Mouse (Mus musculus): ENCODE measurements around the gene Hist1h2ab. TPM values are rescaled to one million over a fixed set of nuclear protein-coding genes. Genes with fewer than 3 reads are reported as not detected.
"Not testable (repeated sequence)": the region's sequence is repeated elsewhere in the genome, so short reads cannot be mapped to it uniquely, and the experiment has no call there.

Hist1h2ab gene
- 3.5 and 4.0 TPM in 2 replicates for polyA plus RNA-seq (2014; fragmentation: Nextera tagmentation; extraction: Ambion mirVana)

GRCm38 (mm10) chr13:23750839-23751477, at the start of gene Hist1h2ab:
Hist1h2ab (plus strand) TSS chr13:23751126.
- WGBS, result under 1% methylated on average over 29 of the region's 47 CpGs
- not testable (repeated sequence) for H3K27me3 ChIP-seq (ENCODE audit: control insufficient read depth, insufficient read depth, low read length); H3K36me3 ChIP-seq (ENCODE audit: control insufficient read depth, insufficient read depth, low read length); H3K9me3 ChIP-seq (ENCODE audit: control insufficient read depth, low read length)
- peak within 1 kb of the TSS; percentile 56 for H3K4me2 ChIP-seq (ENCODE audit: low read depth, low read length)
- ATAC-seq (ENCODE audit: low read depth), result peak; percentile 61
- peak within 1 kb of the TSS; percentile 35 for H3K4me3 ChIP-seq (ENCODE audit: low read depth, low read length)
- H3K27ac ChIP-seq (ENCODE audit: low read depth, low read length), result peak within 1 kb of the TSS; percentile 86
- peaks cover 13% of the 10 kb centered on the region for H3K4me1 ChIP-seq (ENCODE audit: control insufficient read depth, insufficient read depth, low read length)
- 0 out of 2 replicates have a peak within 1 kb of the TSS, but pooled peaks have one; percentile 37 for H3K9ac ChIP-seq (replicated peaks; ENCODE audit: low read depth, low read length)

GRCm38 (mm10) chr13:23702220-23702619, 48.7 kb upstream of the Hist1h2ab start:
- peaks cover 3% of the 10 kb centered on the region; the same call in 1 of the 2 replicates for H3K4me1 ChIP-seq (ENCODE audit: control insufficient read depth, insufficient read depth, low read length)
- 86% methylated on average over 4 of the region's 4 CpGs for WGBS
- H3K4me3 ChIP-seq (ENCODE audit: low read depth, low read length), result no peak overlapping the region
- no peak overlapping the region for H3K9ac ChIP-seq (replicated peaks; ENCODE audit: low read depth, low read length)
- H3K27ac ChIP-seq (ENCODE audit: low read depth, low read length), result no peak overlapping the region
- no peaks in the 10 kb centered on the region for H3K9me3 ChIP-seq (ENCODE audit: control insufficient read depth, low read length)
- no peaks in the 10 kb centered on the region for H3K27me3 ChIP-seq (ENCODE audit: control insufficient read depth, insufficient read depth, low read length)
- no peak overlapping the region for H3K4me2 ChIP-seq (ENCODE audit: low read depth, low read length)
- H3K36me3 ChIP-seq (ENCODE audit: control insufficient read depth, insufficient read depth, low read length), result no peaks in the 10 kb centered on the region
- no peak for ATAC-seq (ENCODE audit: low read depth)

DNA sequence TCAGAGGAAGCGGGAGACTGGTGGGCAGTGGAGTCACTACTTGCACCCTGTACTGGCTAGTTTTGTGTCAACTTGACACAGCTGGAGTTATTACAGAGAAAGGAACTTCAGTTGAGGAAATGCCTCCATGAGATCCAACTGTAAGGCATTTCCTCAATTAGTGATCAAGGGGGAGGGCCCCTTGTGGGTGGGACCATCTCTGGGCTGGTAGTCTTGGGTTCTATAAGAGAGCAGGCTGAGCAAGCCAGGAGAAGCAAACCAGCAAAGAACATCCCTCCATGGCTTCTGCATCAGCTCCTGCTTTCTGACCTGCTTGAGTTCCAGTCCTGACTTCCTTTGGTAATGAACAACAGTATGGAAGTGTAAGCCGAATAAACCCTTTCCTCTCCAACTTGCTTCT, 48.1 kb upstream of the Hist1h2ab start:
- not testable (repeated sequence) for H3K27me3 ChIP-seq (ENCODE audit: control insufficient read depth, insufficient read depth, low read length); H3K36me3 ChIP-seq (ENCODE audit: control insufficient read depth, insufficient read depth, low read length); H3K4me2 ChIP-seq (ENCODE audit: low read depth, low read length); H3K9me3 ChIP-seq (ENCODE audit: control insufficient read depth, low read length); H3K27ac ChIP-seq (ENCODE audit: low read depth, low read length); H3K9ac ChIP-seq (replicated peaks; ENCODE audit: low read depth, low read length); ATAC-seq (ENCODE audit: low read depth); H3K4me1 ChIP-seq (ENCODE audit: control insufficient read depth, insufficient read depth, low read length); H3K4me3 ChIP-seq (ENCODE audit: low read depth, low read length)
- 96% methylated on average over 2 of the region's 2 CpGs for WGBS

DNA sequence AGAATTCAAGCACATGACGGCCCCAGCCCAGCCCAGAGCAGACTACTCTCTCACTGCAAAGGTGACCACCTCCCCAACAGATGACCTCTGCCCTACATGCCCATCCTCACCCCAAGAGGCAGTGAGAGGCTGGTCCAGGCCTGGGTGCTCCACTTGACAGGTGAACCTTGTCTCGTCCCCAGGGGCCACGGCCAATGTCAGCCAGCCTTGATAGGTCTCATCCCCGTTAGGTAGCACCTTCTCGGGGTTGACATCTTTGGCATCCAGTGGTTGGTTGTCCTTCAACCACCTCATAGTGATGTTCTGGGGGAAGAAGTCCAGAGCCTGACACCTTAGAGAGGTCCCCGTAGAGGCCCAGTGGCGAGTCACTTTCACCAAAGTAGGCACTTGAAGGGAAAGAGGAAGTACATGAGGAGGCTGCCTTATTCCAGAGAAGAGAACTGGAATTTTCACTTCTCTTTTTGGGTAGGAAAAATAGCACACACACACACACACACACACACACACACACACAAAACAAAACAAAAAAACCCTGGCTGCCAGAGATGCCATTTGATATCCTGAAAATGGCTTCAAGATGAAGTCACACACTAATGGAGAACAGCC, 45.1 kb upstream of the Hist1h2ab start:
- WGBS, result 92% methylated on average over 7 of the region's 7 CpGs
- Histone ChIP-seq H3K9ac (replicated peaks; ENCODE audit: low read depth, low read length) (no peak overlapping the region), H3K36me3 (ENCODE audit: control insufficient read depth, insufficient read depth, low read length) (no peaks in the 10 kb centered on the region), H3K4me3 (ENCODE audit: low read depth, low read length) (no peak overlapping the region), H3K27me3 (ENCODE audit: control insufficient read depth, insufficient read depth, low read length) (no peaks in the 10 kb centered on the region), H3K27ac (ENCODE audit: low read depth, low read length) (no peak overlapping the region), H3K4me1 (ENCODE audit: control insufficient read depth, insufficient read depth, low read length) (no peaks in the 10 kb centered on the region), H3K4me2 (ENCODE audit: low read depth, low read length) (no peak overlapping the region), H3K9me3 (ENCODE audit: control insufficient read depth, low read length) (no peaks in the 10 kb centered on the region)
- ATAC-seq (ENCODE audit: low read depth), result no peak

- Histone ChIP-seq H3K4me3 (ENCODE audit: low read depth, low read length) (no peak overlapping the region), H3K4me1 (ENCODE audit: control insufficient read depth, insufficient read depth, low read length) (no peaks in the 10 kb centered on the region), H3K9me3 (ENCODE audit: control insufficient read depth, low read length) (no peaks in the 10 kb centered on the region), H3K9ac (replicated peaks; ENCODE audit: low read depth, low read length) (no peak overlapping the region), H3K27ac (ENCODE audit: low read depth, low read length) (no peak overlapping the region), H3K27me3 (ENCODE audit: control insufficient read depth, insufficient read depth, low read length) (no peaks in the 10 kb centered on the region), H3K36me3 (ENCODE audit: control insufficient read depth, insufficient read depth, low read length) (no peaks in the 10 kb centered on the region), H3K4me2 (ENCODE audit: low read depth, low read length) (no peak overlapping the region)
- WGBS, result 92% methylated on average over 12 of the region's 12 CpGs
- no peak for ATAC-seq (ENCODE audit: low read depth)
Measured at GRCm38 (mm10) chr13:23706771-23707170, 44.2 kb upstream of the Hist1h2ab start.

GRCm38 (mm10) chr13:23708041-23708440, 42.9 kb upstream of the Hist1h2ab start:
- Histone ChIP-seq H3K4me3 (ENCODE audit: low read depth, low read length) (no peak overlapping the region), H3K4me1 (ENCODE audit: control insufficient read depth, insufficient read depth, low read length) (no peaks in the 10 kb centered on the region), H3K9ac (replicated peaks; ENCODE audit: low read depth, low read length) (no peak overlapping the region), H3K9me3 (ENCODE audit: control insufficient read depth, low read length) (no peaks in the 10 kb centered on the region), H3K27me3 (ENCODE audit: control insufficient read depth, insufficient read depth, low read length) (no peaks in the 10 kb centered on the region), H3K4me2 (ENCODE audit: low read depth, low read length) (no peak overlapping the region), H3K36me3 (ENCODE audit: control insufficient read depth, insufficient read depth, low read length) (no peaks in the 10 kb centered on the region), H3K27ac (ENCODE audit: low read depth, low read length) (no peak overlapping the region)
- 88% methylated on average over 4 of the region's 4 CpGs for WGBS
- ATAC-seq (ENCODE audit: low read depth), result no peak

GRCm38 (mm10) chr13:23708654-23709053, 42.3 kb upstream of the Hist1h2ab start:
- Histone ChIP-seq H3K4me2 (ENCODE audit: low read depth, low read length) (no peak overlapping the region), H3K27me3 (ENCODE audit: control insufficient read depth, insufficient read depth, low read length) (no peaks in the 10 kb centered on the region), H3K36me3 (ENCODE audit: control insufficient read depth, insufficient read depth, low read length) (no peaks in the 10 kb centered on the region), H3K4me3 (ENCODE audit: low read depth, low read length) (no peak overlapping the region), H3K4me1 (ENCODE audit: control insufficient read depth, insufficient read depth, low read length) (no peaks in the 10 kb centered on the region), H3K27ac (ENCODE audit: low read depth, low read length) (no peak overlapping the region), H3K9me3 (ENCODE audit: control insufficient read depth, low read length) (no peaks in the 10 kb centered on the region), H3K9ac (replicated peaks; ENCODE audit: low read depth, low read length) (no peak overlapping the region)
- ATAC-seq (ENCODE audit: low read depth), result no peak
- WGBS, result 77% methylated on average over 4 of the region's 4 CpGs

GRCm38 (mm10) chr13:23709714-23710373, 41.1 kb upstream of the Hist1h2ab start:
- H3K4me1 ChIP-seq (ENCODE audit: control insufficient read depth, insufficient read depth, low read length), result no peaks in the 10 kb centered on the region
- ATAC-seq (ENCODE audit: low read depth), result no peak
- no peak overlapping the region for H3K27ac ChIP-seq (ENCODE audit: low read depth, low read length)
- peak overlapping the region; percentile 54 for H3K4me2 ChIP-seq (ENCODE audit: low read depth, low read length)
- H3K36me3 ChIP-seq (ENCODE audit: control insufficient read depth, insufficient read depth, low read length), result no peaks in the 10 kb centered on the region
- H3K4me3 ChIP-seq (ENCODE audit: low read depth, low read length), result peak overlapping the region; percentile 28
- no peaks in the 10 kb centered on the region for H3K9me3 ChIP-seq (ENCODE audit: control insufficient read depth, low read length)
- no peaks in the 10 kb centered on the region for H3K27me3 ChIP-seq (ENCODE audit: control insufficient read depth, insufficient read depth, low read length)
- H3K9ac ChIP-seq (replicated peaks; ENCODE audit: low read depth, low read length), result peak overlapping the region; percentile 41
- 9% methylated on average over 13 of the region's 15 CpGs for WGBS
